Mouse (Mus musculus): ENCODE data around the gene Nexn.

GRCm38 (mm10) chr3:152287810-152288209 lies 21.7 kb upstream of the Nexn start:
- TF ChIP-seq CTCF (IDR thresholded peaks at IDR 0.05; ENCODE audit: low read depth, low read length) (no peak), POLR2A (IDR thresholded peaks at IDR 0.05; ENCODE audit: borderline replicate concordance, low read depth, low read length) (no peak)
